Mouse (Mus musculus): ENCODE measurements around the gene Rflnb. TPM values are rescaled to one million over a fixed set of nuclear protein-coding genes. Genes with fewer than 3 reads are reported as not detected.

The Rflnb gene
- polyA plus RNA-seq, 1 experiment from 2014 or later = 8.1 TPM

- ATAC-seq (ENCODE audit: low read depth) = no peak
- no peaks in the 10 kb centered on the region for H3K27me3 ChIP-seq (ENCODE audit: control insufficient read depth, insufficient read depth, low read length)
- WGBS = 77% methylated on average over 4 of the region's 4 CpGs
- H3K9ac ChIP-seq (replicated peaks; ENCODE audit: low read depth, low read length) = no peak overlapping the region
- H3K9me3 ChIP-seq (ENCODE audit: control insufficient read depth, low read length) = no peaks in the 10 kb centered on the region
- H3K4me1 ChIP-seq (ENCODE audit: control insufficient read depth, insufficient read depth, low read length) = no peaks in the 10 kb centered on the region
- H3K4me2 ChIP-seq (ENCODE audit: low read depth, low read length) = no peak overlapping the region
- H3K4me3 ChIP-seq (ENCODE audit: low read depth, low read length) = no peak overlapping the region
- H3K27ac ChIP-seq (ENCODE audit: low read depth, low read length) = no peak overlapping the region
- peaks cover 3% of the 10 kb centered on the region; the same call in 1 of the 2 replicates for H3K36me3 ChIP-seq (ENCODE audit: control insufficient read depth, insufficient read depth, low read length)
These were observed 13.3 kb upstream of the Rflnb start for GRCm38 (mm10) chr11:76040761-76041376.

DNA sequence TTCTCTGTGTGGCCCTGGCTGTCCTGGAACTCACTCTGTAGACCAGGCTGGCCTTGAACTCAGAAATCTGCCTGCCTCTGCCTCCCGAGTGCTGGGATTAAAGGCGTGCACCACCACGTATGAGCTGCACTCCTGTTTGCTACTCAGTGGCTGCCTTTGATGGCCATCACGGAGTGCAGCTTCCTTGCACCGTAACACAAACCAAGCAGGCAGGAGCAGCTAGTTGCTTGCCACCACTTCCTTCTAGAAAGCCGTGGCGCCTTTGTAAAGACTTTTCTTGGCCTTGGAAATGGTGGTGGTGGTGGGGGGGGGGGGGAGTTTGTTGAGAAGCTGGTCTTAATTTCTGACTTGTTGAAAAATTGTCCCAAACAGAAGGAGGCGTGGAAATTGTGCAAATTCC, 12.5 kb upstream of the Rflnb start:
- Histone ChIP-seq H3K27me3 (ENCODE audit: control insufficient read depth, insufficient read depth, low read length) (no peaks in the 10 kb centered on the region), H3K4me3 (ENCODE audit: low read depth, low read length) (no peak overlapping the region), H3K9me3 (ENCODE audit: control insufficient read depth, low read length) (no peaks in the 10 kb centered on the region), H3K36me3 (ENCODE audit: control insufficient read depth, insufficient read depth, low read length) (no peaks in the 10 kb centered on the region), H3K4me2 (ENCODE audit: low read depth, low read length) (no peak overlapping the region), H3K27ac (ENCODE audit: low read depth, low read length) (no peak overlapping the region), H3K9ac (replicated peaks; ENCODE audit: low read depth, low read length) (no peak overlapping the region), H3K4me1 (ENCODE audit: control insufficient read depth, insufficient read depth, low read length) (no peaks in the 10 kb centered on the region)
- 88% methylated on average over 8 of the region's 8 CpGs for WGBS
- no peak for ATAC-seq (ENCODE audit: low read depth)

DNA sequence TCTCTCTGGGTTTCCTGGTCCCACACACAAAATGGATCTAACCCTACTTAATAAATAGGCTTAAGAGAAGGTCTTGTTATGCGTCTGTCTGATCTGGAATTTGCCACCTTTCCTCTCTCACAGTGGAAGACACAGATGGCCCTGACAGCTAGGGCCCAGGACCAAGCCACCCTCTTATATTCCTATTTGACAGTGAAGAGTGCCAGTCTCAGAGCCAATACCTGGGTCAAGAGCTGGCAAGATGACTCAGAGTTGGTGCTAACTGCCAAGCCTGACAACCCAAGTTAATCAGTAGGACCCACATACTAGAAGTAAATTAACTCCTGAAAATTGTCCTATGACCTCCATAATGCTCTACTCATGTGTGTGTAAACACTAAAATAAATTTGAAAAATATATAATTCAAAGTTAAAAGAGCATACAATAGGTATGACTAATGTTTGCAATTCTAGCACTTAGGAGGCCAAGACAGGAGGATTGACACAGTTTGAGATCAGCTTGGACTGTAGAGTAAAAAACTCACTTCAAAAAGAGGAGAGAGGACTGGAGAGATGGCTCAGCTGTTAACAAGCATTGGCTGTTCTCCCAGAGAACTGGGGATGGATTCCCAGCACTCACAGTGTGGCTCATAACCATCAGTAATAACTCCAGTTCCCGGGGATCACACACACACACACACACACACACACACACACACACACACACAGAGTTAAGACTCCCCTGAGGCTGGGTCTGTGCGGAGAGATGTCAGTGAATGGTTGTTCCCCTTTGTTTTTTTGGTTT, 11.9 kb upstream of the Rflnb start:
- Histone ChIP-seq H3K27ac (ENCODE audit: low read depth, low read length) (no peak overlapping the region), H3K4me2 (ENCODE audit: low read depth, low read length) (no peak overlapping the region), H3K9ac (replicated peaks; ENCODE audit: low read depth, low read length) (no peak overlapping the region), H3K9me3 (ENCODE audit: control insufficient read depth, low read length) (no peaks in the 10 kb centered on the region), H3K36me3 (ENCODE audit: control insufficient read depth, insufficient read depth, low read length) (no peaks in the 10 kb centered on the region), H3K4me3 (ENCODE audit: low read depth, low read length) (no peak overlapping the region), H3K4me1 (ENCODE audit: control insufficient read depth, insufficient read depth, low read length) (no peaks in the 10 kb centered on the region), H3K27me3 (ENCODE audit: control insufficient read depth, insufficient read depth, low read length) (no peaks in the 10 kb centered on the region)
- no peak for ATAC-seq (ENCODE audit: low read depth)
- whole genome bisulfite sequencing = 74% methylated on average over 3 of the region's 3 CpGs

- no peaks in the 10 kb centered on the region for H3K36me3 ChIP-seq (ENCODE audit: control insufficient read depth, insufficient read depth, low read length)
- no peaks in the 10 kb centered on the region for H3K4me1 ChIP-seq (ENCODE audit: control insufficient read depth, insufficient read depth, low read length)
- H3K4me2 ChIP-seq (ENCODE audit: low read depth, low read length) = no peak overlapping the region
- H3K27me3 ChIP-seq (ENCODE audit: control insufficient read depth, insufficient read depth, low read length) = no peaks in the 10 kb centered on the region
- no peak for ATAC-seq (ENCODE audit: low read depth)
- no peaks in the 10 kb centered on the region for H3K9me3 ChIP-seq (ENCODE audit: control insufficient read depth, low read length)
- no peak overlapping the region for H3K4me3 ChIP-seq (ENCODE audit: low read depth, low read length)
- H3K27ac ChIP-seq (ENCODE audit: low read depth, low read length) = no peak overlapping the region
- H3K9ac ChIP-seq (replicated peaks; ENCODE audit: low read depth, low read length) = no peak overlapping the region
- 52% methylated on average over 6 of the region's 6 CpGs for WGBS
These were observed 10.2 kb upstream of the Rflnb start for GRCm38 (mm10) chr11:76037581-76038294.

DNA sequence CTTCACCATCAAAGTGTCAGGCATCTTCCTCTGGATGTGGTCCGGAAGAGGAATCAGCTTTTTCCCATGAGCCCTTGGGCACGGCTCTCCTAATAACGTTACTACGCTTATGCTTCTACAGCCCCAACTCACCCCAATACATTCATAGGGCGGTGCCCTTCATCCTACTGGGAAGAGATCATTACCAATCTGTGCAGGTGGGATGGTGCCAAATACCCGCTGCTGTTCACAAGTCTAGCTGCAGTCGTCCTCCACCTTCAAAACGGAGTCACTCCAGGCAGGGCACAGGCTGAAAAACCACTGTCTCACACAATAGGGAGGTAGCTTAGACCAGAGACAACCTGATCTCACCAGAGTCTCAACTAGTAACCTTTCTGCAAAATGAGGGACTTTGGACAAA, 7.6 kb upstream of the Rflnb start:
- no peak overlapping the region for H3K27ac ChIP-seq (ENCODE audit: low read depth, low read length)
- ATAC-seq (ENCODE audit: low read depth) = no peak
- WGBS = 81% methylated on average over 8 of the region's 8 CpGs

DNA sequence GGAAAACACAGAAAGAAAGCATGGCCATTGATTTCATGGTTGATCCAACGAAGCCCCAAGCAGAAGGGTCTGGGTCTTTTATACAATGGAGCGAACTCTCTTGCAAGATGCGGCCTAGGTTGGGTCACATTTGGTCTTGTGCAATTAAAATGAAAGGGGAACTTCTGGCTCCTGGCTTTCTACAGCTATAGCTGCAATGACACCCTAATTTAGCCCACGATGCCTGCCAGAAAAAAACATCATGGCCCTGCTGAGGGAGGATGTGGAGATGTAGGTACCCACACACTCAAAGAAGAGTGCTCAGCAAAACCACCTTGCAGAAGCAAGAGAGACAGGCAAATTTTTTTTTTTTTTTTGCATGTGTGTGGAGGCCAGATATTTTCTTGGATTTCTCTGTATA, 6.3 kb upstream of the Rflnb start:
- WGBS = 56% methylated on average over 4 of the region's 4 CpGs
- no peaks in the 10 kb centered on the region for H3K27me3 ChIP-seq (ENCODE audit: control insufficient read depth, insufficient read depth, low read length)
- no peaks in the 10 kb centered on the region for H3K4me1 ChIP-seq (ENCODE audit: control insufficient read depth, insufficient read depth, low read length)
- H3K4me2 ChIP-seq (ENCODE audit: low read depth, low read length) = no peak overlapping the region
- H3K36me3 ChIP-seq (ENCODE audit: control insufficient read depth, insufficient read depth, low read length) = no peaks in the 10 kb centered on the region
- ATAC-seq (ENCODE audit: low read depth) = no peak
- no peaks in the 10 kb centered on the region for H3K9me3 ChIP-seq (ENCODE audit: control insufficient read depth, low read length)
- H3K9ac ChIP-seq (replicated peaks; ENCODE audit: low read depth, low read length) = no peak overlapping the region
- H3K27ac ChIP-seq (ENCODE audit: low read depth, low read length) = no peak overlapping the region
- H3K4me3 ChIP-seq (ENCODE audit: low read depth, low read length) = no peak overlapping the region

More for the DNA sequence above, 7.6 kb upstream of the Rflnb start:
- H3K27me3 ChIP-seq (ENCODE audit: control insufficient read depth, insufficient read depth, low read length) = no peaks in the 10 kb centered on the region
- no peak overlapping the region for H3K9ac ChIP-seq (replicated peaks; ENCODE audit: low read depth, low read length)
- no peak overlapping the region for H3K4me3 ChIP-seq (ENCODE audit: low read depth, low read length)
- H3K36me3 ChIP-seq (ENCODE audit: control insufficient read depth, insufficient read depth, low read length) = no peaks in the 10 kb centered on the region
- H3K4me1 ChIP-seq (ENCODE audit: control insufficient read depth, insufficient read depth, low read length) = no peaks in the 10 kb centered on the region
- no peaks in the 10 kb centered on the region for H3K9me3 ChIP-seq (ENCODE audit: control insufficient read depth, low read length)
- no peak overlapping the region for H3K4me2 ChIP-seq (ENCODE audit: low read depth, low read length)

GRCm38 (mm10) chr11:76033359-76033758, 5.8 kb upstream of the Rflnb start:
- no peak for ATAC-seq (ENCODE audit: low read depth)
- no peaks in the 10 kb centered on the region for H3K36me3 ChIP-seq (ENCODE audit: control insufficient read depth, insufficient read depth, low read length)
- no peak overlapping the region for H3K4me3 ChIP-seq (ENCODE audit: low read depth, low read length)
- no peaks in the 10 kb centered on the region for H3K4me1 ChIP-seq (ENCODE audit: control insufficient read depth, insufficient read depth, low read length)
- no peak overlapping the region for H3K27ac ChIP-seq (ENCODE audit: low read depth, low read length)
- H3K9ac ChIP-seq (replicated peaks; ENCODE audit: low read depth, low read length) = no peak overlapping the region
- no peaks in the 10 kb centered on the region for H3K9me3 ChIP-seq (ENCODE audit: control insufficient read depth, low read length)
- 74% methylated on average over 6 of the region's 6 CpGs for WGBS
- H3K4me2 ChIP-seq (ENCODE audit: low read depth, low read length) = no peak overlapping the region
- no peaks in the 10 kb centered on the region for H3K27me3 ChIP-seq (ENCODE audit: control insufficient read depth, insufficient read depth, low read length)

DNA sequence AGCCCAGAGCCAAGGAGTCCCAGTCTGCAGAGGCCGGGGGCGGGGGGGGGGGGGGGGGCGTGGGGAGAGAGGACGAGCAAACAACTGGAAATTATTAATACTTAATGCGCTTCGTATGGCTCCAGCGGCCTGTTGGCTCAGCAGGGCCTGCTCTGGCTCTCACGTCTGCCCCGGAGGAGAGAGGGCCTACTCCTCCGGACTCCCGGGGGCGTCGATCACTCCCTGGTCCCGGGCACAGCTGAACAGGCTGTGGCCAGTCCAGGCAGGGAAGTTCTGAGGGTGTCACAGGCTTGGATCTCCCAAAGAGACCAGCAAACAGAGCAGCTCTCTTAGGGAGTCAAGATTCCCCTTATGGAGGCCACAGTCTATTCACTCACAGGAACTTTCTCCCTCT, 487 bp upstream of the Rflnb start:
- Histone ChIP-seq H3K9ac (replicated peaks; ENCODE audit: low read depth, low read length) (peak overlapping the region; percentile 65), H3K27me3 (ENCODE audit: control insufficient read depth, insufficient read depth, low read length) (no peaks in the 10 kb centered on the region), H3K4me2 (ENCODE audit: low read depth, low read length) (peak overlapping the region; percentile 88), H3K4me1 (ENCODE audit: control insufficient read depth, insufficient read depth, low read length) (0 out of 2 replicates have a peak, but pooled peaks cover 4% of the 10 kb centered on the region), H3K4me3 (ENCODE audit: low read depth, low read length) (peak overlapping the region; percentile 58), H3K27ac (ENCODE audit: low read depth, low read length) (no peak overlapping the region), H3K9me3 (ENCODE audit: control insufficient read depth, low read length) (no peaks in the 10 kb centered on the region), H3K36me3 (ENCODE audit: control insufficient read depth, insufficient read depth, low read length) (no peaks in the 10 kb centered on the region)
- no peak for ATAC-seq (ENCODE audit: low read depth)
- 1% methylated on average over 10 of the region's 14 CpGs for WGBS
